26 mouse cellular contexts compared by ENCODE assay signal in genomic region chr11:85825823-85826222, GRCm38 (mm10). TPM values are rescaled to one million over a fixed set of nuclear protein-coding genes. Genes with fewer than 3 reads are reported as not detected.
DNase-seq lines count a peak whose midpoint lies in the region; ATAC-seq and TF ChIP-seq lines count a peak whose summit lies in the region.
"Had no signal": no experiment of that assay in that cellular context is flagged by ENCODE, and none has a peak within 500 bp of the region (broad histone marks: within the 10 kb centered on the region; RNA-seq: fewer than 3 reads in every experiment).

No protein-coding gene starts in this region.

- peaks cover 92% of the 10 kb centered on the region for H3K4me1 ChIP-seq in embryonic facial prominence, embryonic 10.5 days
- H3K4me1 ChIP-seq in kidney, postnatal 0 days (replicated peaks; ENCODE audit: insufficient read depth, low read length): peaks cover 55% of the 10 kb centered on the region
- H3K4me1 ChIP-seq in limb, embryonic 10.5 days: peaks cover 94% of the 10 kb centered on the region
- peaks cover 18% of the 10 kb centered on the region for H3K4me1 ChIP-seq in midbrain, embryonic 11.5 days (ENCODE audit: control insufficient read depth, insufficient read depth, low read length)
- H3K4me1 ChIP-seq in forebrain, embryonic 11.5 days (replicated peaks; ENCODE audit: control insufficient read depth, insufficient read depth, low read length): peaks cover 8% of the 10 kb centered on the region

- H3K27me3 ChIP-seq in embryonic facial prominence, embryonic 10.5 days (replicated peaks; ENCODE audit: low read depth, poor library complexity, severe bottlenecking): peaks cover 99% of the 10 kb centered on the region
- H3K27me3 ChIP-seq in kidney, postnatal 0 days (ENCODE audit: insufficient read depth, low read length): 0 out of 2 replicates have a peak, but pooled peaks cover 7% of the 10 kb centered on the region
- H3K27me3 ChIP-seq in limb, embryonic 10.5 days (ENCODE audit: low read depth, poor library complexity, severe bottlenecking): peaks cover 99% of the 10 kb centered on the region
- H3K27me3 ChIP-seq in midbrain, embryonic 11.5 days (ENCODE audit: control insufficient read depth, insufficient read depth, low read length): peaks cover 65% of the 10 kb centered on the region
- peaks cover 67% of the 10 kb centered on the region for H3K27me3 ChIP-seq in forebrain, embryonic 11.5 days (ENCODE audit: control insufficient read depth, insufficient read depth, low read length)

- no peaks in the 10 kb centered on the region for H3K36me3 ChIP-seq in embryonic facial prominence, embryonic 10.5 days (replicated peaks)
- no peaks in the 10 kb centered on the region for H3K36me3 ChIP-seq in kidney, postnatal 0 days (ENCODE audit: insufficient read depth, low read length)
- no peaks in the 10 kb centered on the region for H3K36me3 ChIP-seq in limb, embryonic 10.5 days
- H3K36me3 ChIP-seq in midbrain, embryonic 11.5 days (ENCODE audit: control insufficient read depth, insufficient read depth, low read length): no peaks in the 10 kb centered on the region
- H3K36me3 ChIP-seq in forebrain, embryonic 11.5 days (ENCODE audit: control insufficient read depth, insufficient read depth, low read length): no peaks in the 10 kb centered on the region
- H3K36me3 ChIP-seq: embryonic facial prominence, embryonic 12.5 days; hindbrain, embryonic 15.5 days; limb, embryonic 12.5 days; liver, embryonic 12.5 days had no signal

- peak overlapping the region; percentile 93 for H3K27ac ChIP-seq in embryonic facial prominence, embryonic 10.5 days (replicated peaks)
- H3K27ac ChIP-seq in kidney, postnatal 0 days: peak overlapping the region; percentile 78; the same call in 1 of the 2 replicates
- no peak overlapping the region for H3K27ac ChIP-seq in limb, embryonic 10.5 days
- H3K27ac ChIP-seq in midbrain, embryonic 11.5 days (ENCODE audit: low read depth, low read length): no peak overlapping the region
- no peak overlapping the region for H3K27ac ChIP-seq in forebrain, embryonic 11.5 days (ENCODE audit: low read depth, low read length)
- H3K27ac ChIP-seq: embryonic facial prominence, embryonic 12.5 days; hindbrain, embryonic 15.5 days; limb, embryonic 12.5 days; liver, embryonic 12.5 days; stomach, postnatal 0 days had no signal

- DNase-seq in embryo, embryonic 10 days (ENCODE audit: low spot score): peak; percentile 44
- no peak for DNase-seq in embryo, embryonic 9.5 days (ENCODE audit: extremely low spot score)
- DNase-seq in embryonic facial prominence, embryonic 10.5 days (ENCODE audit: low spot score): no peak
- peak; percentile 53 for DNase-seq in kidney, adult 18-20 months
- DNase-seq in kidney, postnatal 0 days (ENCODE audit: low spot score): peak; percentile 58
- DNase-seq in limb, embryonic 10.5 days (ENCODE audit: low spot score): no peak
- DNase-seq in midbrain, embryonic 11.5 days (ENCODE audit: low spot score, missing footprints): no peak
- no peak for DNase-seq in forebrain, embryonic 11.5 days (ENCODE audit: low spot score)
- DNase-seq: adrenal gland, postnatal 25 days; B cell, adult 2 months; cerebellum, adult 2 months; heart, postnatal 4 days; lung, embryonic 14.5 days; lung, postnatal 4 days; right cerebral cortex, postnatal 4 days; thymus, postnatal 36 days had no signal

- no peak for TF ChIP-seq CTCF in kidney, postnatal 0 days (IDR thresholded peaks at IDR 0.05; ENCODE audit: low read depth)

- ATAC-seq in kidney, postnatal 0 days (replicated peaks; ENCODE audit: low FRiP score, low read depth): no peak
- no peak for ATAC-seq in midbrain, embryonic 11.5 days (ENCODE audit: low FRiP score)
- no peak for ATAC-seq in forebrain, embryonic 11.5 days (replicated peaks; ENCODE audit: low FRiP score)
- ATAC-seq: forebrain, embryonic 16.5 days; liver, embryonic 12.5 days had no signal

- no peak overlapping the region for H3K4me2 ChIP-seq in kidney, postnatal 0 days (ENCODE audit: low read length)
- H3K4me2 ChIP-seq in midbrain, embryonic 11.5 days: no peak overlapping the region
- H3K4me2 ChIP-seq in forebrain, embryonic 11.5 days (ENCODE audit: low read depth, low read length, severe bottlenecking): no peak overlapping the region
- H3K4me2 ChIP-seq: embryonic facial prominence, embryonic 12.5 days; hindbrain, embryonic 15.5 days; limb, embryonic 12.5 days; liver, embryonic 12.5 days; lung, embryonic 14.5 days had no signal

- H3K9ac ChIP-seq in kidney, postnatal 0 days (ENCODE audit: low read depth, low read length): no peak overlapping the region
- no peak overlapping the region for H3K9ac ChIP-seq in midbrain, embryonic 11.5 days (ENCODE audit: low read length)
- no peak overlapping the region for H3K9ac ChIP-seq in forebrain, embryonic 11.5 days (ENCODE audit: low read length)
- H3K9ac ChIP-seq: embryonic facial prominence, embryonic 12.5 days; hindbrain, embryonic 15.5 days; limb, embryonic 12.5 days; liver, embryonic 12.5 days; lung, embryonic 14.5 days had no signal

- no peaks in the 10 kb centered on the region for H3K9me3 ChIP-seq in embryonic facial prominence, embryonic 10.5 days
- H3K9me3 ChIP-seq in kidney, postnatal 0 days (replicated peaks; ENCODE audit: low read length): no peaks in the 10 kb centered on the region
- H3K9me3 ChIP-seq in limb, embryonic 10.5 days (replicated peaks): no peaks in the 10 kb centered on the region
- H3K9me3 ChIP-seq in midbrain, embryonic 11.5 days (ENCODE audit: control insufficient read depth, low read length): no peaks in the 10 kb centered on the region
- H3K9me3 ChIP-seq in forebrain, embryonic 11.5 days (ENCODE audit: control insufficient read depth, low read length): no peaks in the 10 kb centered on the region
- H3K9me3 ChIP-seq: embryonic facial prominence, embryonic 12.5 days; hindbrain, embryonic 15.5 days; limb, embryonic 12.5 days; liver, embryonic 12.5 days had no signal

- 61% methylated on average over 7 of the region's 7 CpGs for WGBS in embryonic facial prominence, embryonic 10.5 days
- 24% methylated on average over 7 of the region's 7 CpGs for WGBS in kidney, postnatal 0 days
- 23% methylated on average over 7 of the region's 7 CpGs for WGBS in limb, embryonic 10.5 days
- WGBS in midbrain, embryonic 11.5 days: 88% methylated on average over 7 of the region's 7 CpGs
- 85% methylated on average over 7 of the region's 7 CpGs for WGBS in forebrain, embryonic 11.5 days

- no peak overlapping the region for H3K4me3 ChIP-seq in embryonic facial prominence, embryonic 10.5 days
- no peak overlapping the region for H3K4me3 ChIP-seq in kidney, postnatal 0 days (replicated peaks; ENCODE audit: low read depth, low read length)
- H3K4me3 ChIP-seq in limb, embryonic 10.5 days: no peak overlapping the region
- no peak overlapping the region for H3K4me3 ChIP-seq in midbrain, embryonic 11.5 days (ENCODE audit: low read depth, low read length)
- no peak overlapping the region for H3K4me3 ChIP-seq in forebrain, embryonic 11.5 days (ENCODE audit: low read depth, low read length)
- H3K4me3 ChIP-seq: embryonic facial prominence, embryonic 12.5 days; erythroblast, embryonic 14.5 days; hindbrain, embryonic 15.5 days; limb, embryonic 12.5 days; liver, embryonic 12.5 days had no signal

RNA-seq across cellular contexts. Expression of gene Tbx2, which starts 6.5 kb away (rescaled TPM):
- 9.9 and 10.9 TPM in 2 replicates for polyA plus RNA-seq in embryonic facial prominence, embryonic 10.5 days (2016; fragmentation: Nextera tagmentation; extraction: Ambion mirVana)
- 15.6 and 22.5 TPM in 2 replicates for polyA plus RNA-seq in kidney, postnatal 0 days (2015; fragmentation: Nextera tagmentation; extraction: Ambion mirVana)
- 4.0 and 5.3 TPM in 2 replicates for polyA plus RNA-seq in limb, embryonic 10.5 days (2016; fragmentation: Nextera tagmentation; extraction: Ambion mirVana)
- 0.32 and 0.79 TPM in 2 replicates for polyA plus RNA-seq in midbrain, embryonic 11.5 days (2014; fragmentation: Nextera tagmentation; extraction: Ambion mirVana)
- 1.5 and 2.0 TPM in 2 replicates for polyA plus RNA-seq in forebrain, embryonic 11.5 days (2014; fragmentation: Nextera tagmentation; extraction: Ambion mirVana)

RNA-seq across cellular contexts. Expression of gene Gm11444, which starts 24.3 kb away (rescaled TPM):
- polyA plus RNA-seq in embryonic facial prominence, embryonic 10.5 days (2016; fragmentation: Nextera tagmentation; extraction: Ambion mirVana): not detected in 2 replicates
- polyA plus RNA-seq in kidney, postnatal 0 days (2015; fragmentation: Nextera tagmentation; extraction: Ambion mirVana): not detected in 2 replicates
- polyA plus RNA-seq in limb, embryonic 10.5 days (2016; fragmentation: Nextera tagmentation; extraction: Ambion mirVana): not detected in 2 replicates
- not detected in 2 replicates for polyA plus RNA-seq in midbrain, embryonic 11.5 days (2014; fragmentation: Nextera tagmentation; extraction: Ambion mirVana)
- not detected in 2 replicates for polyA plus RNA-seq in forebrain, embryonic 11.5 days (2014; fragmentation: Nextera tagmentation; extraction: Ambion mirVana)
- polyA plus RNA-seq: cerebellum, adult 2 months; embryonic facial prominence, embryonic 12.5 days; erythroblast, embryonic 14.5 days; forebrain, embryonic 16.5 days; heart, embryonic 14.5 days; hindbrain, embryonic 15.5 days; large intestine, adult 2 months; limb, embryonic 12.5 days; liver, embryonic 12.5 days; lung, embryonic 14.5 days; neural tube, embryonic 11.5 days; stomach, postnatal 0 days had no signal

Comparison
In these comparisons a context has a peak if more than half of its experiments do, and no peak if none do; other contexts are left out.
1. DNase-seq: peak in embryo, embryonic 10 days (single experiment), kidney, adult 18-20 months (single experiment) and kidney, postnatal 0 days (single experiment); none in embryo, embryonic 9.5 days (single experiment), embryonic facial prominence, embryonic 10.5 days (single experiment), limb, embryonic 10.5 days (single experiment), midbrain, embryonic 11.5 days (single experiment) and forebrain, embryonic 11.5 days (single experiment).
2. H3K27ac ChIP-seq: peak in embryonic facial prominence, embryonic 10.5 days (single experiment) and kidney, postnatal 0 days (single experiment); none in limb, embryonic 10.5 days (single experiment), midbrain, embryonic 11.5 days (single experiment) and forebrain, embryonic 11.5 days (single experiment).